In genomic region chr4:140624468-140625176, GRCm38 (mm10) we compare ENCODE assay signal across 8 mouse cellular contexts. TPM values are rescaled to one million over a fixed set of nuclear protein-coding genes. Genes with fewer than 3 reads are reported as not detected.
DNase-seq lines count a peak whose midpoint lies in the region; ATAC-seq and TF ChIP-seq lines count a peak whose summit lies in the region.

No protein-coding gene starts in this region.

- intact Hi-C loops in left cerebral cortex, postnatal 25 days (cut with DNase I): loop anchor here (1.0 kb wide), 1 partner anchor 34 kb away; no protein-coding TSS in a partner anchor

- TF ChIP-seq POLR2A in spleen, adult 2 months (IDR thresholded peaks at IDR 0.05; ENCODE audit: low read depth, low read length): no peak

- H3K36me3 ChIP-seq in spleen, adult 2 months (ENCODE audit: control insufficient read depth, insufficient read depth, low read length): no peaks in the 10 kb centered on the region
- H3K36me3 ChIP-seq in intestine, embryonic 14.5 days (ENCODE audit: control insufficient read depth, insufficient read depth, low read length): no peaks in the 10 kb centered on the region
- 0 out of 2 replicates have a peak, but pooled peaks cover 14% of the 10 kb centered on the region for H3K36me3 ChIP-seq in midbrain, embryonic 13.5 days

- H3K4me2 ChIP-seq in intestine, embryonic 14.5 days (ENCODE audit: low read length): peak overlapping the region; percentile 49
- H3K4me2 ChIP-seq in midbrain, embryonic 13.5 days (replicated peaks): peak overlapping the region; percentile 44

- no peaks in the 10 kb centered on the region for H3K9me3 ChIP-seq in intestine, embryonic 14.5 days (ENCODE audit: control insufficient read depth, low read length)
- no peaks in the 10 kb centered on the region for H3K9me3 ChIP-seq in midbrain, embryonic 13.5 days

- H3K9ac ChIP-seq in intestine, embryonic 14.5 days (ENCODE audit: low read length): peak overlapping the region; percentile 29
- peak overlapping the region; percentile 63 for H3K9ac ChIP-seq in midbrain, embryonic 13.5 days (replicated peaks)

- no peak for TF ChIP-seq CTCF in spleen, adult 2 months (IDR thresholded peaks at IDR 0.05; ENCODE audit: extremely low read depth, insufficient read depth, insufficient read length, insufficient replicate concordance)

- no peak overlapping the region for H3K4me3 ChIP-seq in spleen, adult 2 months (ENCODE audit: extremely low read depth, insufficient read depth, insufficient read length)
- peak overlapping the region; percentile 6; the same call in 1 of the 2 replicates for H3K4me3 ChIP-seq in intestine, embryonic 14.5 days (ENCODE audit: low read depth, low read length)
- H3K4me3 ChIP-seq in midbrain, embryonic 13.5 days (replicated peaks): peak overlapping the region; percentile 4; the same call in 1 of the 2 replicates

- 0 out of 2 replicates have a peak overlapping the region, but pooled peaks have one; percentile 12 for H3K27ac ChIP-seq in spleen, adult 2 months (ENCODE audit: insufficient read depth, low read length)
- H3K27ac ChIP-seq in intestine, embryonic 14.5 days (ENCODE audit: low read depth): peak overlapping the region; percentile 91
- H3K27ac ChIP-seq in midbrain, embryonic 13.5 days: peak overlapping the region; percentile 98

- WGBS in spleen, adult 2 months: 50% methylated on average over 12 of the region's 12 CpGs
- 9% methylated on average over 8 of the region's 12 CpGs for WGBS in intestine, embryonic 14.5 days
- under 1% methylated on average over 11 of the region's 12 CpGs for WGBS in midbrain, embryonic 13.5 days

- DNase-seq in spleen, adult 2 months (ENCODE audit: low read depth in 1 of 2, low spot score in 2 of 2): no peak
- no peak for DNase-seq in spleen, postnatal 4 days (ENCODE audit: low spot score in 2 of 2)
- peak; percentile 43 to 55 for DNase-seq in frontal cortex, postnatal 36 days (ENCODE audit: low spot score in 2 of 2)
- DNase-seq in intestine, embryonic 14.5 days (ENCODE audit: low spot score): peak; percentile 87
- DNase-seq in left cerebral cortex, postnatal 25 days (ENCODE audit: low spot score in 2 of 2): peak; percentile 47 to 74
- no peak for DNase-seq in cerebellum, postnatal 25 days

- ATAC-seq in intestine, embryonic 14.5 days (replicated peaks; ENCODE audit: low FRiP score, low TSS enrichment, low read depth): peak; percentile 92
- ATAC-seq in midbrain, embryonic 13.5 days: peak; percentile 94
- ATAC-seq in CD4-positive, CD25-positive, alpha-beta regulatory T cell, adult 4 months: no peak

- H3K4me1 ChIP-seq in spleen, adult 2 months (ENCODE audit: control insufficient read depth, insufficient read depth, insufficient read length): no peaks in the 10 kb centered on the region
- H3K4me1 ChIP-seq in intestine, embryonic 14.5 days (replicated peaks; ENCODE audit: control insufficient read depth, insufficient read depth, low read length): peaks cover 40% of the 10 kb centered on the region
- H3K4me1 ChIP-seq in midbrain, embryonic 13.5 days (replicated peaks): peaks cover 72% of the 10 kb centered on the region

- H3K27me3 ChIP-seq in spleen, adult 2 months (ENCODE audit: control insufficient read depth, insufficient read depth, low read length): no peaks in the 10 kb centered on the region
- H3K27me3 ChIP-seq in intestine, embryonic 14.5 days (replicated peaks; ENCODE audit: control insufficient read depth, insufficient read depth, low read length): no peaks in the 10 kb centered on the region
- no peaks in the 10 kb centered on the region for H3K27me3 ChIP-seq in midbrain, embryonic 13.5 days

RNA-seq across cellular contexts. Expression of gene Arhgef10l, which starts 41.2 kb away (rescaled TPM):
- polyA plus RNA-seq in spleen, adult 2 months (2012; rRNA removed): 7.9 and 12.3 TPM in 2 replicates
- 15.2 and 16.3 TPM in 2 replicates for polyA plus RNA-seq in intestine, embryonic 14.5 days (2014; fragmentation: Nextera tagmentation; extraction: Ambion mirVana)
- total RNA-seq in left cerebral cortex, postnatal 25 days (2021): 10 to 100 TPM; 53.2 to 57.9 TPM
- 27.7 and 28.3 TPM in 2 replicates for polyA plus RNA-seq in midbrain, embryonic 13.5 days (2015; fragmentation: Nextera tagmentation; extraction: Ambion mirVana)
- under 1 TPM in 1 of 2 experiments, not detected in 1; 0.16 TPM for polyA plus RNA-seq in CD4-positive, CD25-positive, alpha-beta regulatory T cell, adult 4 months (2017; shearing (Covaris generic))

Comparison
In these comparisons a context has a peak if more than half of its experiments do, and no peak if none do; other contexts are left out.
1. DNase-seq: peak in frontal cortex, postnatal 36 days (2 of 2), intestine, embryonic 14.5 days (single experiment) and left cerebral cortex, postnatal 25 days (2 of 2); none in spleen, adult 2 months (0 of 2), spleen, postnatal 4 days (0 of 2) and cerebellum, postnatal 25 days (0 of 2).
2. H3K27ac ChIP-seq: peak in every context shown above with its lines; median percentile 98 in midbrain, embryonic 13.5 days; 91 in intestine, embryonic 14.5 days; 12 in spleen, adult 2 months.